Mouse (Mus musculus) liver, postnatal 0 days (tissue): Measurements from ENCODE around the gene Herc1. TPM values are rescaled to one million over a fixed set of nuclear protein-coding genes. Genes with fewer than 3 reads are reported as not detected.

Experiments used
- ATAC-seq: fragments of 200-750 bp; cut with Nextera tagmentation; 2 replicates; pipeline ENCODE4 v1.8.0; 2017; ENCODE audit warnings: mild to moderate bottlenecking, moderate library complexity
- DNase-seq: peaks from one replicate; pipeline ENCODE4 v3.0.0-alpha.2; 2016
- H3K27ac ChIP-seq: fragments of 300-500 bp; sonication (generic); 2 replicates; pipeline ENCODE4 v1.5.1; 2014; ENCODE audit warnings: antibody characterized with exemption, moderate library complexity, mild to moderate bottlenecking, low read depth
- H3K27me3 ChIP-seq: fragments of 300-500 bp; sonication (generic); 2 replicates; pipeline ENCODE4 v1.6.1; 2014; ENCODE audit warnings: low read length, control low read depth, mixed read lengths; ENCODE audit not compliant: insufficient read depth
- H3K36me3 ChIP-seq: fragments of 300-500 bp; sonication (generic); replicated peaks from 2 replicates; pipeline ENCODE4 v1.6.1; 2014; ENCODE audit warnings: mild to moderate bottlenecking, control low read depth, low read length, moderate library complexity, mixed read lengths; ENCODE audit not compliant: insufficient read depth
- H3K4me1 ChIP-seq: fragments of 300-500 bp; sonication (generic); 2 replicates; pipeline ENCODE4 v1.6.1; 2014; ENCODE audit warnings: antibody characterized with exemption, mild to moderate bottlenecking, control low read depth; ENCODE audit not compliant: insufficient read depth
- H3K4me2 ChIP-seq: fragments of 300-500 bp; sonication (generic); 2 replicates; pipeline ENCODE4 v1.6.1; 2014; ENCODE audit warnings: low read depth, mild to moderate bottlenecking, low read length, moderate library complexity, mixed read lengths
- H3K4me3 ChIP-seq: fragments of 300-500 bp; sonication (generic); 2 replicates; pipeline ENCODE4 v1.5.1; 2014; ENCODE audit warnings: low read depth, low read length
- H3K9ac ChIP-seq: fragments of 300-500 bp; sonication (generic); replicated peaks from 2 replicates; pipeline ENCODE4 v1.6.1; 2014; ENCODE audit warnings: mild to moderate bottlenecking, moderate library complexity
- H3K9me3 ChIP-seq: fragments of 300-500 bp; sonication (generic); 2 replicates; pipeline ENCODE4 v1.6.1; 2016; ENCODE audit warnings: mild to moderate bottlenecking, control low read depth, low read length, mixed read lengths
- CTCF ChIP-seq: sonication (generic); IDR thresholded peaks from 2 replicates; pipeline ENCODE4 v1.5.1; 2016; ENCODE audit warnings: antibody characterized with exemption, low read depth
- EP300 ChIP-seq: IDR thresholded peaks from 2 replicates; pipeline ENCODE4 v1.6.1; 2016; ENCODE audit warnings: antibody characterized with exemption, low read depth, mild to moderate bottlenecking
- WGBS: fragments of 180-500 bp; shearing (Covaris S2); extraction: QIAGEN DNeasy Blood & Tissue Kit; methylation state at CpG from one replicate; pipeline ENCODE4 v1.1.7; 2014; ENCODE audit not compliant: insufficient replicate concordance; 5-methylcytosine and 5-hydroxymethylcytosine counted together
- polyA plus RNA-seq: library from polyadenylated mRNA; unstranded; fragments of >200 nt; fragmentation: Nextera tagmentation; extraction: Ambion mirVana; gene quantifications from 2 replicates; pipeline ENCODE4 v1.2.1, GENCODE M21; 2015

Gene Herc1
- polyA plus RNA-seq, 1 experiment from 2014 or later: 13.9 TPM

- Histone ChIP-seq H3K27me3 (no peaks in the 10 kb centered on the region), H3K9me3 (no peaks in the 10 kb centered on the region), H3K4me3 (no peak overlapping the region), H3K36me3 (peaks cover 78% of the 10 kb centered on the region), H3K4me1 (peaks cover 24% of the 10 kb centered on the region), H3K9ac (no peak overlapping the region), H3K27ac (no peak overlapping the region), H3K4me2 (no peak overlapping the region)
- WGBS: 84% methylated on average over 2 of the region's 2 CpGs
- no peak for DNase-seq
- no peak for TF ChIP-seq CTCF
- no peak for TF ChIP-seq EP300
- ATAC-seq: no peak
Measured at GRCm38 (mm10) chr9:66501248-66501647, 151.0 kb downstream of the Herc1 start.

GRCm38 (mm10) chr9:66503879-66504411 is 153.7 kb downstream of the Herc1 start:
- Histone ChIP-seq H3K27ac (peak overlapping the region; percentile 92), H3K36me3 (peaks cover 77% of the 10 kb centered on the region), H3K4me1 (peaks cover 28% of the 10 kb centered on the region), H3K4me2 (no peak overlapping the region), H3K9ac (no peak overlapping the region), H3K27me3 (no peaks in the 10 kb centered on the region), H3K9me3 (no peaks in the 10 kb centered on the region), H3K4me3 (no peak overlapping the region)
- DNase-seq: peak; percentile 63
- WGBS: 54% methylated on average over 4 of the region's 4 CpGs
- ATAC-seq: peak; percentile 64
- TF ChIP-seq EP300 (peak; percentile 54; the same call in 1 of the 2 replicates), CTCF (peak; percentile 75)

- H3K27me3 ChIP-seq: no peaks in the 10 kb centered on the region
- no peak for DNase-seq
- WGBS: 93% methylated on average over 13 of the region's 13 CpGs
- TF ChIP-seq EP300 (no peak), CTCF (no peak)
- H3K36me3 ChIP-seq: peaks cover 83% of the 10 kb centered on the region
- H3K4me1 ChIP-seq: peaks cover 28% of the 10 kb centered on the region
- H3K9ac ChIP-seq: no peak overlapping the region
- H3K27ac ChIP-seq: peak overlapping the region; percentile 92
- no peak overlapping the region for H3K4me3 ChIP-seq
- no peak for ATAC-seq
- no peak overlapping the region for H3K4me2 ChIP-seq
- no peaks in the 10 kb centered on the region for H3K9me3 ChIP-seq
Measured at GRCm38 (mm10) chr9:66504518-66504917, 154.3 kb downstream of the Herc1 start.

GRCm38 (mm10) chr9:66505141-66505917 is 155.1 kb downstream of the Herc1 start:
- Histone ChIP-seq H3K4me1 (peaks cover 28% of the 10 kb centered on the region), H3K27me3 (no peaks in the 10 kb centered on the region), H3K4me2 (peak overlapping the region; percentile 33), H3K9me3 (no peaks in the 10 kb centered on the region), H3K36me3 (peaks cover 86% of the 10 kb centered on the region), H3K9ac (peak overlapping the region; percentile 46; the same call in 1 of the 2 replicates), H3K4me3 (no peak overlapping the region), H3K27ac (peak overlapping the region; percentile 92)
- TF ChIP-seq EP300: peak; percentile 94
- no peak for TF ChIP-seq CTCF
- WGBS: 45% methylated on average over 9 of the region's 9 CpGs
- DNase-seq (peak; percentile 66), ATAC-seq (peak; percentile 95)

GRCm38 (mm10) chr9:66506011-66506410 is 155.8 kb downstream of the Herc1 start:
- H3K4me3 ChIP-seq: 0 out of 2 replicates have a peak overlapping the region, but pooled peaks have one; percentile 5
- no peaks in the 10 kb centered on the region for H3K9me3 ChIP-seq
- peak overlapping the region; percentile 33 for H3K4me2 ChIP-seq
- peak; percentile 37 for ATAC-seq
- peaks cover 34% of the 10 kb centered on the region for H3K4me1 ChIP-seq
- H3K9ac ChIP-seq: peak overlapping the region; percentile 46
- no peaks in the 10 kb centered on the region for H3K27me3 ChIP-seq
- H3K36me3 ChIP-seq: peaks cover 84% of the 10 kb centered on the region
- WGBS: 69% methylated on average over 4 of the region's 4 CpGs
- TF ChIP-seq EP300: no peak
- TF ChIP-seq CTCF: no peak
- DNase-seq: no peak
- H3K27ac ChIP-seq: peak overlapping the region; percentile 92

- no peak for DNase-seq
- H3K27me3 ChIP-seq: no peaks in the 10 kb centered on the region
- H3K4me2 ChIP-seq: peak overlapping the region; percentile 33
- H3K27ac ChIP-seq: peak overlapping the region; percentile 92
- no peak for ATAC-seq
- no peaks in the 10 kb centered on the region for H3K9me3 ChIP-seq
- H3K4me1 ChIP-seq: peaks cover 36% of the 10 kb centered on the region
- peaks cover 80% of the 10 kb centered on the region for H3K36me3 ChIP-seq
- peak overlapping the region; percentile 46; the same call in 1 of the 2 replicates for H3K9ac ChIP-seq
- TF ChIP-seq EP300: no peak
- no peak for TF ChIP-seq CTCF
- no peak overlapping the region for H3K4me3 ChIP-seq
Measured at GRCm38 (mm10) chr9:66506424-66506823, 156.2 kb downstream of the Herc1 start.
